Mouse (Mus musculus) CD8-positive naive resting alpha-beta T cell, adult 2 months (primary cell): ENCODE data around the gene Chat.
"Not testable (repeated sequence)": the region's sequence is repeated elsewhere in the genome, so short reads cannot be mapped to it uniquely, and the experiment has no call there.

Experiments used
- DNase-seq, 2 experiments: peaks; one replicate each; pipeline ENCODE4 v3.0.0; 2022; ENCODE audit warnings: low read depth in 2 of 2, low spot score in 2 of 2

Gene Chat

GRCm38 (mm10) chr14:32463211-32464040 is 2.4 kb downstream of the Chat start:
- DNase-seq, result no peak

- no peak for DNase-seq
These were observed 13.2 kb downstream of the Chat start for GRCm38 (mm10) chr14:32452552-32452951.

GRCm38 (mm10) chr14:32446989-32447388 is 18.8 kb downstream of the Chat start:
- no peak for DNase-seq

- DNase-seq, result no peak
These were observed 22.3 kb downstream of the Chat start for GRCm38 (mm10) chr14:32443446-32443845.

- DNase-seq, result no peak
These were observed 26.0 kb downstream of the Chat start for GRCm38 (mm10) chr14:32439744-32440143.

- no peak for DNase-seq
These were observed 26.5 kb downstream of the Chat start for GRCm38 (mm10) chr14:32439316-32439715.

- no peak for DNase-seq
These were observed 28.4 kb downstream of the Chat start for GRCm38 (mm10) chr14:32437352-32437793.

- no peak for DNase-seq
These were observed 36.7 kb downstream of the Chat start for GRCm38 (mm10) chr14:32429030-32429602.

- no peak for DNase-seq
These were observed 41.8 kb downstream of the Chat start for GRCm38 (mm10) chr14:32423946-32424345.

GRCm38 (mm10) chr14:32418747-32419146 is 47.0 kb downstream of the Chat start:
- no peak for DNase-seq

GRCm38 (mm10) chr14:32412075-32412474 is 53.7 kb downstream of the Chat start:
- DNase-seq, result no peak

- no peak for DNase-seq
These were observed 55.7 kb downstream of the Chat start for GRCm38 (mm10) chr14:32410084-32410483.

- not testable (repeated sequence) for DNase-seq
These were observed 60.4 kb downstream of the Chat start for GRCm38 (mm10) chr14:32405399-32405798.

- no peak for DNase-seq
These were observed 77.6 kb downstream of the Chat start, which contains the start of gene 1700024G13Rik for GRCm38 (mm10) chr14:32388196-32388595. TSS of gene 1700024G13Rik (minus strand) at chr14:32388391.

- no peak for DNase-seq
These were observed 84.2 kb downstream of the Chat start for GRCm38 (mm10) chr14:32381619-32382018.

GRCm38 (mm10) chr14:32381066-32381465 is 84.7 kb downstream of the Chat start:
- no peak for DNase-seq

- no peak for DNase-seq
These were observed 85.7 kb downstream of the Chat start for GRCm38 (mm10) chr14:32380099-32380480.

- DNase-seq, result no peak
These were observed 86.2 kb downstream of the Chat start for GRCm38 (mm10) chr14:32379395-32380098.

- no peak for DNase-seq
These were observed 93.3 kb downstream of the Chat start for GRCm38 (mm10) chr14:32372510-32372909.

GRCm38 (mm10) chr14:32369756-32370155 is 96.0 kb downstream of the Chat start:
- no peak for DNase-seq

- DNase-seq, result no peak
These were observed 101.4 kb downstream of the Chat start for GRCm38 (mm10) chr14:32364359-32364758.
